Mouse (Mus musculus): Measurements from ENCODE around the gene Gadd45a.
"Not testable (repeated sequence)": the region's sequence is repeated elsewhere in the genome, so short reads cannot be mapped to it uniquely, and the experiment has no call there.

The Gadd45a gene

DNA sequence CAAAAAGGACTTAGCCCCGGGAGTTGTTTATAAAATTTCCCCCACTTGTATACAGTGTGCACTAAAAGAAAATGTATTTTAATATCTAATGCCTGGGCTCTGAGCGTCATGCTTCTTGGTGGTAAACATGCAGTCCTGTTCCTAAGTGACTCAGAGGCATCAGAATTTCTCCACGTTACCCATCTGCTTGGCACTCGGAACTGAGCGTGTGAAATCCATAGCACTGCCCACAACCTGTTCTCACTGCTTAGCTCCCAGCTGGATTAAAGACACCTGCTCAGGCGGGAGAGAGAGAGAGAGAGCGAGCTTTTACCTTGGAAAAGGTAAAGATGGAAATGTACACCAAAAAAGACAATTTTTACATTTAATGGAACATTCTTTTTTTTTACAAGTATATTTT is 18.3 kb downstream of the Gadd45a start:
- not testable (repeated sequence) for DNase-seq (ENCODE audit: low read depth, low spot score)

DNA sequence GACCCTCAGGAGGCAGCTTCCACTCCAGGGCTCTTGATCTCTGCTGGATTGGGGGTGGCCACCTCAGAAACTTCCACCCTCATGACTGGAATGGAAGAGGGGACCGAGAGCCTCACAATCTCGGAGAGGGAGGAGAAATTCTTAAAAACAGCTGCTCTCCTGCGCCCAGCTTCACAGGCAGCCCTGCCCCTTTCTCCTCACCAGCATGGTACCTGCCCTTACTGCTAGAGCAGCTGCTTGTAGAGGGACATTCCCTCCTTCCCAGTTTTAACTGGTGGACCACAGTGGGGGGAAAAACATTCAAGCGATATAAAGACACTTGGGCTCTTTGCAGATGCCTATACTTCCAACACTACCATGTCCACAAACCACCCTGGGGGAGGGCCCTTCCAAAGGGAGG is 18.9 kb downstream of the Gadd45a start:
- DNase-seq (ENCODE audit: low read depth, low spot score): no peak

DNA sequence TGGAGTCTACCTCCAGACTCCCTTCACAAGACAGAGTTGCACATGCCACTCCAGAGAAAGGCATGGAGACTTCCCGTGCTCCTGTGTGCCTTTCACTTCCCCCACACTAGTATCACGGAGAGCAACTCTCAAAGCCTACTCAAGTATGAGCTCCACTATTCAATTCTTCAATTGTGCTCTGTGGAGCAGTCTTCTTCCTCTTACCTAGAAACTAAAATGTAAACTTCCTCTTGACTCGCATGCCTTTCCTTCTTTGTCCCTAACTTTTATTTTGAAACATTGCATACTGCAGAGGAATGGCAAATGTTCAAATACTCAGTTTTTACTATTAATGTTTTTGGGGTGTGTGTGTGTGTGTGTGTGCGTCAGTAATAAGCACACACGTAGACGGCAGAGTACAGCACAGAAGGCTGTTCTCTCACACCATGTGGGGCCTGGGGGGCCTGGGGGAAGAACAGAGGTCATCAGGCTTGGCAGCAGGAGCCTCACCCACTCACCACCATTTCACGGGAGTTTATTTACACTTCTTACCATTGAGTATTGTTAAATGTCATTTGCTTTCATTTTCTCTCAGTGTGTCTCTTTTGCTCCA is 20.6 kb downstream of the Gadd45a start:
- no peak for DNase-seq (ENCODE audit: low read depth, low spot score)

DNA sequence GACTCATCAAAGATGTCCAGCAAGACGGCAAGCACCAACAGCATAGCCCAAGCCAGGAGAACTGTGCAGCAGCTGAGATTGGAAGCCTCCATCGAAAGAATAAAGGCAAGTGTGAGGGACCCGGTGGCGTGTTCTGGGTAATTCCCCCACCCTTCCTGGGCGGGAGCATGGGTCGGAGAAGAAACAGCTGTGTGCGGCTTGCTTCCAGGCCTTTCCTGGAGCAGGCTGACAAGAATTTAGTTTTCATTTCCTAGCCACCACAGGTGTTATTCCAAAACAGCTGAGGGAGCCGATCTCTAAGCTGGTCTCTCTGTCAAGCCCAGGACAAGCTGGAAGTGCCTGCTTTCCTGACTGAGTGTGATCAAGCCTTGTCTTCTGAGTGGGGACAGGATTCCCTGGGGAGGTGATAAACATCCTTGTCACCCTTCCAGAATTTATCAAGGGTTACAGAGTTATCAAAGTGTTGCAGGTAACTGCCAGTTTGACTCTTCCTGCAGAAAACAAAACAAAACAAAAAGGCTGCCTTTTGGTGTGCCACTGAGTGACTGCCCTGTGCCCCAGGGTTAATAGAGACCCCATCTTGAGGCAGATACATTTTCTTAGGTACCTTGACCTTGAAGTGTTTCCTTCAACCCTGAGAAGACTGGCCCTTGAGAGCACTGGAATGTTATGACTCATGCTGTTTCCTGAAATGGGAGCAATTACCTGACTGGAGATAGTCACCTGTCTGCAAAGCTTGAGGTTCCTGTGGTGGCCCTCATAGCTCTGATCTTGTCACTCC is 21.3 kb downstream of the Gadd45a start:
- no peak for DNase-seq (ENCODE audit: low read depth, low spot score)

GRCm38 (mm10) chr6:67014679-67015075 is 22.6 kb downstream of the Gadd45a start:
- DNase-seq (ENCODE audit: low read depth, low spot score): no peak

DNA sequence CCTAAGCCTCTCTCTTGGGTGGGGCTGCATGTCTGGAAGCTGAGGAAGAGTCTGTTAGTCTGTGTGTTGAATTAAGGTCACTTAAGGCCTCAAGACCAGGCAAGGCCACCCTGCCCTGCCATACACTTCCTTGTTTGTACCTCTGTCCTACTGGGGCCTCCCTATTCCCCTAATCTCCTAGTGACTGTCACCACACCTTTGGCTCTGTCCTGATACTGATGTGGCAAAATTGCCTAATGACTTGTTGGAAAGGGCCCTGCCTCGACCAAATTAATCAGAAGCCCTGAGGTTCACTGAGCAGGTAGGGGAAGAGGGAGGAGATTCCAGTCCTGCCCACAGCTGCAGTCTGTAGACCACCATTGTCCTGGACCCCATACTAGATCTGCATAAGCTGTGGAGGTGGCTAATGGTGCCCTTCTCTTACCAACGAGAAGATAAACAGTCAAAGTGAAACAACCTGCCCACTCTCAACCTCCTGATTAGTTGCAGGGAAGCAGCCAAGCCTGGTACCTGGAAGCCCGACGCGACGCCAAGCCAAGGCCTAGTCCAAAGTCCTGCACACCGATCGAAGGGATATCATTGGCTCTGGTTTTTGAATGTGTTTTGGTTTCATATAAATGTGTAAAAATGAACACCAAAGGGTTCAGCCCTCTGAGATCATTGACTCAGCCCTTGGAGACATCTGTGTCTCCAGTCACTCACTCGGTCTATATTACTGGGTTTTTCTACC is 23.1 kb downstream of the Gadd45a start:
- DNase-seq (ENCODE audit: low read depth, low spot score): no peak

DNA sequence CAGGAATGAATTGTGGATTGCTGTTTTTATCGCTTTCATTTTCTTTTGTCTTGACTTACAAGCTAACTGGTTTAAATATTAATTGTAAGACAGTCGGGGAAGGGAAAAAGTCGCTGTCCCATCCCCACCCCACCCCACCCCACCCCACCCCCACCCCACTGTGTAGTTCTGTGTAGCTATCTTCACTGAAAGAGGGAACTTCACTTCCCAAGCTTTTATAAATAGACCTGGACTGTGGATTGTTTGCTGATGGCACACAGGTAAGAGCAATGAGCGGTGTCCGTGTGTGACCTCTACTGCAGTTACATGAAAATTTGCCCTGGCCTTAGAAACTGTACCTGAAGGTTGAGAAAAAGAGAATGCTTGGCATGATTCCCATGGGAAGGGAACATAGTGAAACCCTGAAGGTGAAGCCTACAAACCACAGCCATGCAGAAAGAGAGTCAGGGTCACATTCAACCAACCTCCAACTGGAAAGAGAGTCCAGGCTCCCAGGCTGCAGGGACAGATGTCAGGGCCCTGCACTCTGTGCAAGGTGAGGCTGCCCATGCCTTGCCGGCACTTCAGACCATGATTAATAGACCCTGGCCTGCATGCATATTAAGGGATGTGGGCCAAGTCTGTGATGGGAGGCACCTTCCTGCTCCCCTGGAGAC is 23.8 kb downstream of the Gadd45a start:
- no peak for DNase-seq (ENCODE audit: low read depth, low spot score)

- DNase-seq (ENCODE audit: low read depth, low spot score): no peak
Measured at GRCm38 (mm10) chr6:67011217-67011518, 26.1 kb downstream of the Gadd45a start.

DNA sequence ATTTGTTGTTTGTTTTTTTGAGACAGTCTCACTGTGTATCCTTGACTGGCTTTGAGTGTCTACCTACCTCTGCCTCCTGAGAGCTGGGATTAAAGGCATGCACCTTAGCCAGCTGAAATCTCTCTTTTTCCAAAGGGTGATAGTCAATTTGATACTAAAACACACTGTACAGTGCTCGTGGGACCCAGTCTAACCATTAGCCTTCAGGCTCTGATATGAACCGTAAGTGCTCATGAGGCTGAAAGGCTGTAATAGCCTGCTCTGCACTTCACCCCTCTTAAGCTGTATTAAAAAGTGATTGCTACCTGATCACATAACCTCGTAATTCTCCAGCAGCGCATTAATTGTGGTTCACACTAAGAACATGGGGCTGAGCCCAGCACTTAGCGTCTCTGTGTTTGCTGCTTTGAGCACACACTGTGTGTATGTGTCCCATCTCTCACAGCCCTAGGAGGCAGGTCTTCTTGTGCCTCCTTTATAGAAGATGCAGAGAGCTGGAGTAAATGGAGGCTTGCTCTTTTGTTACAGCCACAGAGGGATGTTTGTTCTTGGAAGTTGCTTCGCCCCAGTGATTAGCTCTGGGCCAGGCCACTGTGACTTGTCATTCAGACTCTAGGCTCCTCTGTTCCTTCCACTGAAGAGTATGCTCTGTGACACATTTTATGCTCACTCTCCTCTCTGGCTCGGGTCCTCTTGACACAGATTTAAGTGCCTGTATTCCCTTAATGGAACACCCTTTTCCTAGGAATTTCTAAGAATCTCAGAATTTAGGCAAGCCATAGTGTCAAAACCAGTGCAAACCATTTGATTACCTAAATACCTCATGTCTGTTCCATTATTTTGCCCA is 26.7 kb downstream of the Gadd45a start:
- DNase-seq (ENCODE audit: low read depth, low spot score): no peak

DNA sequence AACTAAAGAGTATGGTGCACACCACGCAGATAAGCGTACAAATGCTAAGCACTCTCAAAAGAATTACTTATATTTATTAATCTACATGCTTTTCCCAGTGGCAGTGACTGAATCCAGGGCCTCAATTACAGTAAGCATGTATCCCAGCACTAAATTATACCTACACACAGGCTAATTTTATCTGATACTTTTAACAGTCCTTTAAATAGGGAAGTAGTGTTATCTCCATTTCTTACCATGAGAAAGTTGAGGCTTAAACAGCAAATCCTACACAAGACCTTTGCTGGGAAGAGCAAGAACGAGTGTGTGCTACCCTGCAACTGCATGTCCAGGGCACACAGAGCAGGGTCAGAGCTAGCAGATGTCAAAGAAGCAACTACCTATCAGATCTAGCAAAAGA is 27.4 kb downstream of the Gadd45a start:
- DNase-seq (ENCODE audit: low read depth, low spot score): no peak

GRCm38 (mm10) chr6:66999800-67000199 is 37.5 kb downstream of the Gadd45a start:
- DNase-seq (ENCODE audit: low read depth, low spot score): no peak

DNA sequence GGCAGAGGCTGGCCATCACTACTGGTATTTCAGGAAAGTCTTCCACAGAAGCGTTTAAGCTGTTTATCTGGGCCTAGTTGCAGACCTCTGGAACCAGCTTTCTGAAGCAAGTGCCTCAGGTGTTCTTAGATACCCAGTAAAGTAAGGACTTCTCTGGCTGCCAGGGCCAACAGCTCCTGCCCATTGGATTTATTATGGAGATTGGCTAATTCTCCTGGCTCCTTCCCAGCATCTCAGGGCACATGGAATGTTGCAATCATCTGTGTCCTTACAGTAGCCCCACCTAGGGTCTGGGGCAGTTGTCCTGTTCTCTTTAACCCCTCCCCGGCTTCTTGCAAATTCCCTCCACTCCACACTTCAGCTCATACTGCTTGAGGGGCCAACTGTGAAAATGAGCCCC is 38.6 kb downstream of the Gadd45a start:
- DNase-seq (ENCODE audit: low read depth, low spot score): no peak

DNA sequence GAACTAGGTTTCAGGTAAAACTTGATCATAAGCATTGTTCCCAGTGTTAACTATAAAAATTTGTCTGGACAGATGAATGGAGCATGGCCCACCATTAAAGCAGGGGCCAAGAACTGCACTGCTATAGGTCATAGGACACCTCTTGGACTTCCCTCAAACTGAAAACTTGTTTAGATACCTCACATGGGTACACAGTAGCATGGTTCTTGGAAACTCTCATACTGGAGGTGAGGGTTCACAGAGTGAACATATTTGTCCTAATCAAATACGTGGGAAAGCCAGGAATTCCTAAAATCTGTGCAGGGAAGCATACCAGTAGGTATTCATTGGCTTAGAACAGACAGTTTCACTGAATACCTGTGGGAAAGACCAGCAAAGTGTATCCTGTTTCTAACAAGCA is 41.0 kb downstream of the Gadd45a start:
- no peak for DNase-seq (ENCODE audit: low read depth, low spot score)

- DNase-seq (ENCODE audit: low read depth, low spot score): no peak
Measured at GRCm38 (mm10) chr6:66995825-66996224, 41.4 kb downstream of the Gadd45a start.

DNA sequence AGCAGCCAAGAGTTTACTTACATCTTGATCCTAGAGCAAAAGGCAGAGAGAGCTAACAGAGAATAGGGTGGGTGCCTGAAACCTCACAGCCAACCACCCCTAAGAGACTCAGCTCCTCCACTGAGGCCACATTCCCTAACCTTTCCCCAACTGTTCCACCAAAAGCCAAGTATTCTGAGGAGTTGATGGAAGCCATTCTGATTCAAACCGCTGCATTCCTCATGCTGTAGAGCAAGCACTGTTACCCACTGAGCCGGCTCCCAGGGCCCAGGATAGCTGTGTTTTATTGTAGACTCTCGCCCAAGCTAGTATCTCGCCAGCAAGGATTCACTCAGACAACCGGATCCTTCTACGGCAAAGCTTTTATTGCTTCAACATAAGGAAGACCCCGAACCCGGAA is 42.3 kb downstream of the Gadd45a start:
- no peak for DNase-seq (ENCODE audit: low read depth, low spot score)

- no peak for DNase-seq (ENCODE audit: low read depth, low spot score)
Measured at GRCm38 (mm10) chr6:66992786-66993185, 44.5 kb downstream of the Gadd45a start.

- no peak for DNase-seq (ENCODE audit: low read depth, low spot score)
Measured at GRCm38 (mm10) chr6:66992232-66992631, 45.0 kb downstream of the Gadd45a start.

DNA sequence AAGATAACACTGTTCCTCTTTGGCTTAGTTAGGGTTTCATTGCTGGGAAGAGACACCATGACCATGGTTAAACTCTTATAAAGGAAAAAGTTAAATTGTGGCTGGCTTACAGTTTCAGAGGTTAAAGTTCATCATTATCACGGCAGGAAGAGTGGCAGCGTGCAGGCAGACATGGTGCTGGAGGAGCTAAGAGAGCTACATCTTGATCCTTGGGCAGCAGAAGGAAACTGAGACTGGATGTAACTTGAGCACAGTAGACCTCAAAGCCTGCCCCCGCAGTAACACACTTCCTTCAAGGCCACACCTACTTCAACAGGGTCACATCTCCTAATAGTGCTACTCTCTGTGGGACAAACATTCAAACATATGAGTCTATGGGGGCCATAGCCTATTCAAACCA is 47.7 kb downstream of the Gadd45a start:
- DNase-seq (ENCODE audit: low read depth, low spot score): no peak

DNA sequence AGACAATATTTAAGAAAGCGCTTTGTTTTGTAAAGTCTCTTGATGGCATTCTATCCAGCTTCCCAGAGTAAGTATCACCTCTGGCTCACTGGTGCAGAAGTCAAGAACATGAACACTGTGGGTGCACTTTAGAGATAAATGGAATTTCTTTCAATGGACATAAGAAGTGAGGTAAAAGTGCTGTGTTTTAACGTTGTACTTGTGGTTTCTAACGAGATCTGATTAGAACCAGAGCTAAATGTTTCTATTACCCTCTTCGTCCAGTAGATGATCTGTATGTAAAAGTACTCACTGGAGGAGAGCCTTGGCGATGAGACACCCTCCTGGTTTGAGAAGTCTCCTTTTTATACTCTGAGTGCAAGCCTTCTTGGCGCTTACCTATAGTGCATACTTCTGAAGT is 48.2 kb downstream of the Gadd45a start:
- no peak for DNase-seq (ENCODE audit: low read depth, low spot score)

DNA sequence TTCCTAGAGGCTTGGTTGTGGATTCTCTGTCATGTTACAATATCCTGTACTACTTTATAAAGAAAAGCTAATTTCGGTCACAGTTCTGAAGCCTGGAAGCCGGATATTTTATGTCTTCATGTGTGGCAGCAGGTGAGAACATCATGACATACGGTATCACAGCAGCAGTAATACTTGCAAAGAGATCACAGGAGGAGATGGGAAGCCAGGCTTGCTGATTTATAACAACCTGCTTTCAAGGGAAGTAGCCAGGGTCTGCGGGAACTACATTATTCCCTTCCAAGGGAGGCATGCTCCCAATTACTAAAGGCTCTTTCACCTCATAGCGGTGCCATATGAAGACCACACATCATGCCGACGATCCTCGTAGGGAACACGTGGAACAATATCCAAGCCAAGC is 48.9 kb downstream of the Gadd45a start:
- no peak for DNase-seq (ENCODE audit: low read depth, low spot score)

- no peak for DNase-seq (ENCODE audit: low read depth, low spot score)
Measured at GRCm38 (mm10) chr6:66987643-66988042, 49.6 kb downstream of the Gadd45a start.

GRCm38 (mm10) chr6:66986063-66986462 is 51.2 kb downstream of the Gadd45a start:
- no peak for DNase-seq (ENCODE audit: low read depth, low spot score)
